Mouse (Mus musculus) midbrain, embryonic 15.5 days (tissue): ENCODE measurements around the gene Slc25a45. TPM values are rescaled to one million over a fixed set of nuclear protein-coding genes. Genes with fewer than 3 reads are reported as not detected.

Experiments used
- ATAC-seq: fragments of 200-750 bp; cut with Nextera tagmentation; replicated peaks from 2 replicates; pipeline ENCODE4 v1.8.0; 2017; ENCODE audit warnings: moderate TSS enrichment
- H3K27ac ChIP-seq: fragments of 300-500 bp; sonication (generic); 2 replicates; pipeline ENCODE4 v1.5.1; 2015; ENCODE audit warnings: mild to moderate bottlenecking, inconsistent platforms
- H3K27me3 ChIP-seq: fragments of 300-500 bp; sonication (generic); replicated peaks from 2 replicates; pipeline ENCODE4 v1.6.1; 2015; ENCODE audit warnings: inconsistent platforms
- H3K36me3 ChIP-seq: fragments of 300-500 bp; sonication (generic); replicated peaks from 2 replicates; pipeline ENCODE4 v1.6.1; 2015; ENCODE audit warnings: inconsistent platforms
- H3K4me1 ChIP-seq: fragments of 300-500 bp; sonication (generic); 2 replicates; pipeline ENCODE4 v1.6.1; 2015; ENCODE audit warnings: inconsistent platforms
- H3K4me2 ChIP-seq: fragments of 300-500 bp; sonication (generic); 2 replicates; pipeline ENCODE4 v1.6.1; 2015; ENCODE audit warnings: inconsistent platforms, mild to moderate bottlenecking, moderate library complexity
- H3K4me3 ChIP-seq: fragments of 300-500 bp; sonication (generic); 2 replicates; pipeline ENCODE4 v1.5.1; 2015; ENCODE audit warnings: mild to moderate bottlenecking, inconsistent platforms
- H3K9ac ChIP-seq: fragments of 300-500 bp; sonication (generic); 2 replicates; pipeline ENCODE4 v1.6.1; 2015; ENCODE audit warnings: mild to moderate bottlenecking, inconsistent platforms
- H3K9me3 ChIP-seq: fragments of 300-500 bp; sonication (generic); 2 replicates; pipeline ENCODE4 v1.6.1; 2016; ENCODE audit warnings: inconsistent platforms
- WGBS: fragments of 180-500 bp; shearing (Covaris S2); methylation state at CpG from one replicate; pipeline ENCODE4 v1.1.7; 2015; ENCODE audit warnings: mixed read lengths; 5-methylcytosine and 5-hydroxymethylcytosine counted together
- polyA plus RNA-seq: library from polyadenylated mRNA; unstranded; fragments of >200 nt; fragmentation: Nextera tagmentation; extraction: Ambion mirVana; gene quantifications from 2 replicates; pipeline ENCODE4 v1.2.1, GENCODE M21; 2015

The Slc25a45 gene
- polyA plus RNA-seq, 1 experiment from 2014 or later: 2.0 TPM

DNA sequence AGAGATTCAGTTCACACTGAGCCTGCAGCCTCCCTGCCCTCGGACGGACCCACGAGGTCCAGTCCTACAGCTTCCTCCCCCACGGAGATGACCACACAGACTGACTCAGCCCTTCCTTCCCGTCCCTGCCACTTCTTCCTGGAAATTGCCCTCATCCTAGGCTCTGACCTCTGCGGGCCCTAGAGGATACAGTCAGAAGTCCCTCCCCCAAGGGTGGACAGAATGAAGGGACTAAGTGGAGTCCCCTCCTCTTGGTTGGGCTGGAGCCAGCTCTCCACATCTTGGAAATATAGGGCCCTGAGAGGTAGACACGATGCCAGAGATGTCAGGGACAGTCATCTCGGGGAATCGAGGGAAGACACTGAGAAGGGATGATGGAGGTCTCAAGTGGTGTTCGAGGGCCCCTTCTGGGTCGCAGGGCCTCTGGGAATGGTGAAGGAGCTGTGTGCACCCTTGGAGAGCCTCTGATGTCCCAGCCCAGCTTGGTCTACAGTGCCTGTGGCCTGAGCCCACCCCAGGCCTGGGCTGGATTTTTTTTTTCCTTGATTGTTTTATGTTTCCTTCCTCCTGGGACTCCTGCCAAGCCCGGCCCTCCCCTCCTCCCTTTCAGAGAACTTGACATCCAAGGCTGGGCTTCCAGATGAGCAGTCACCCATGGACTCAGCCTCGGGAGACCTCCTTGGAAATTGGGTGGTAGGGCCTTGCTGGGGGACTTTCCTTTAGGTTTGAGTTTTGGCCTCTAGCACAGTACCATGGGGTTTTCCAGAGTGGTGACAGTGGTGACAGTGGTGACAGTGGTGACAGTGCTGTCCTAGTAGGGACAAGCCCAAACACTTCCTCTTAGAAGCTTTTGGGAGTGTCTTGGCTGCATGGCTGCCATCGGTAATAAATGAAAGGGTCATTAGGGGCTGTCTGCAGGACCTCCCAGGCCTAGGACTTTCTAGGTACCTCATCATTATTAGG lies 52.3 kb downstream of the Slc25a45 start:
- no peaks in the 10 kb centered on the region for H3K9me3 ChIP-seq
- H3K27me3 ChIP-seq: no peaks in the 10 kb centered on the region; the same call in 1 of the 2 replicates
- no peak overlapping the region for H3K4me2 ChIP-seq
- H3K4me3 ChIP-seq: no peak overlapping the region
- no peak overlapping the region for H3K9ac ChIP-seq
- ATAC-seq: no peak
- H3K27ac ChIP-seq: no peak overlapping the region
- WGBS: 67% methylated on average over 14 of the region's 14 CpGs
- no peaks in the 10 kb centered on the region for H3K36me3 ChIP-seq
- H3K4me1 ChIP-seq: peaks cover 12% of the 10 kb centered on the region

DNA sequence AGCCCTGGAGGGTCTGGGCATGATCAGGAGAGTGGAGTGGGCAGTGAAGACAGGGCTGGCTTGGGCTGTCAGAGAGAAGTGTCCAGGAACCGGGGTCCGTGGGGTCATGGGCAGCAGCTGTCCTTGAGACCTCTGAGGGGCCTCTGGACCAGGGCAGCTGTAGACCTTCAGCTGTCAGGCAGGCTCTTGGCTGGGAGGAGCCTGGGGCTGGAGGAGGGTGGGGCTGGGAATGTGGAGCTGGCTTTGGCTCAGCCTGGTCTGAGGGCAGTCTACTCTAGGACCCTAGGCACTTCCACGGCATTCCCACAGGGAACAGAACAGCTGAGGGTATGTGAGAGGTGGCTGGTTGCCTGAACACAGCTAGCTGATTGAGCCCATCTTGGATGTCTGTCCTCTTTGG lies 57.7 kb downstream of the Slc25a45 start:
- H3K4me3 ChIP-seq: no peak overlapping the region
- no peaks in the 10 kb centered on the region for H3K27me3 ChIP-seq
- WGBS: 72% methylated on average over 3 of the region's 3 CpGs
- H3K9me3 ChIP-seq: no peaks in the 10 kb centered on the region
- H3K4me1 ChIP-seq: peaks cover 10% of the 10 kb centered on the region
- no peak overlapping the region for H3K9ac ChIP-seq
- H3K36me3 ChIP-seq: no peaks in the 10 kb centered on the region
- no peak overlapping the region for H3K27ac ChIP-seq
- no peak overlapping the region for H3K4me2 ChIP-seq
- ATAC-seq: no peak

Other genes with a start within 250 kb of the Slc25a45 start
- 36.9 and 39.2 TPM in 2 replicates for gene Rela, start 240.3 kb upstream of the Slc25a45 start, polyA plus RNA-seq
- 17.1 and 19.6 TPM in 2 replicates for gene Sipa1, start 214.1 kb upstream of the Slc25a45 start, polyA plus RNA-seq
- 12.5 and 14.0 TPM in 2 replicates for gene Map3k11, start 189.1 kb upstream of the Slc25a45 start, polyA plus RNA-seq
- gene Pcnx3, start 188.9 kb upstream of the Slc25a45 start, polyA plus RNA-seq: 29.2 TPM in 2 replicates
- gene Kcnk7, start 173.4 kb upstream of the Slc25a45 start, polyA plus RNA-seq: 0.19 and 0.28 TPM in 2 replicates
- gene Ehbp1l1, start 151.5 kb upstream of the Slc25a45 start, polyA plus RNA-seq: 23.7 and 25.5 TPM in 2 replicates
- 158 and 165 TPM in 2 replicates for gene Fam89b, start 148.2 kb upstream of the Slc25a45 start, polyA plus RNA-seq
- 8.2 and 12.6 TPM in 2 replicates for gene Ltbp3, start 136.9 kb upstream of the Slc25a45 start, polyA plus RNA-seq
- 87.6 and 94.7 TPM in 2 replicates for gene Scyl1, start 106.4 kb upstream of the Slc25a45 start, polyA plus RNA-seq
- 16.1 and 19.2 TPM in 2 replicates for gene Frmd8, start 2.5 kb upstream of the Slc25a45 start, polyA plus RNA-seq
- 13.8 and 16.4 TPM in 2 replicates for gene Tigd3, start 16.3 kb downstream of the Slc25a45 start, polyA plus RNA-seq
- gene Dpf2, start 35.2 kb downstream of the Slc25a45 start, polyA plus RNA-seq: 122 and 130 TPM in 2 replicates
- gene Cdc42ep2, start 47.0 kb downstream of the Slc25a45 start, polyA plus RNA-seq: 16.3 and 16.7 TPM in 2 replicates
- 25.3 and 25.4 TPM in 2 replicates for gene Pola2, start 86.4 kb downstream of the Slc25a45 start, polyA plus RNA-seq
- not detected in 2 replicates for gene Slc22a20, start 108.3 kb downstream of the Slc25a45 start, polyA plus RNA-seq
- gene Capn1, start 138.1 kb downstream of the Slc25a45 start, polyA plus RNA-seq: 2.9 and 3.3 TPM in 2 replicates
- 36.8 and 39.3 TPM in 2 replicates for gene Syvn1, start 168.8 kb downstream of the Slc25a45 start, polyA plus RNA-seq
- 62.5 and 65.1 TPM in 2 replicates for gene Mrpl49, start 180.0 kb downstream of the Slc25a45 start, polyA plus RNA-seq
- gene Fau, start 180.0 kb downstream of the Slc25a45 start, polyA plus RNA-seq: 459 and 483 TPM in 2 replicates
- 30.8 and 34.7 TPM in 2 replicates for gene Znhit2, start 183.4 kb downstream of the Slc25a45 start, polyA plus RNA-seq
- gene Tm7sf2, start 190.6 kb downstream of the Slc25a45 start, polyA plus RNA-seq: 51.3 and 53.8 TPM in 2 replicates
- 100.0 and 102 TPM in 2 replicates for gene Vps51, start 199.4 kb downstream of the Slc25a45 start, polyA plus RNA-seq
- not detected in 2 replicates for gene Tmem262, start 202.2 kb downstream of the Slc25a45 start, polyA plus RNA-seq
- gene Gm28374, start 204.4 kb downstream of the Slc25a45 start, polyA plus RNA-seq: 1.3 and 1.5 TPM in 2 replicates
- gene Zfpl1, start 207.1 kb downstream of the Slc25a45 start, polyA plus RNA-seq: 86.8 and 87.6 TPM in 2 replicates
- gene Cdca5, start 207.2 kb downstream of the Slc25a45 start, polyA plus RNA-seq: 5.1 and 7.2 TPM in 2 replicates
- gene AC131692.1, start 216.6 kb downstream of the Slc25a45 start, polyA plus RNA-seq: not detected in 2 replicates
- gene Naaladl1, start 228.0 kb downstream of the Slc25a45 start, polyA plus RNA-seq: 0.41 and 0.53 TPM in 2 replicates
- gene Sac3d1, start 240.8 kb downstream of the Slc25a45 start, polyA plus RNA-seq: 48.3 and 51.2 TPM in 2 replicates